Comparison of ENCODE assay signal across 8 mouse cellular contexts in the genomic region with DNA sequence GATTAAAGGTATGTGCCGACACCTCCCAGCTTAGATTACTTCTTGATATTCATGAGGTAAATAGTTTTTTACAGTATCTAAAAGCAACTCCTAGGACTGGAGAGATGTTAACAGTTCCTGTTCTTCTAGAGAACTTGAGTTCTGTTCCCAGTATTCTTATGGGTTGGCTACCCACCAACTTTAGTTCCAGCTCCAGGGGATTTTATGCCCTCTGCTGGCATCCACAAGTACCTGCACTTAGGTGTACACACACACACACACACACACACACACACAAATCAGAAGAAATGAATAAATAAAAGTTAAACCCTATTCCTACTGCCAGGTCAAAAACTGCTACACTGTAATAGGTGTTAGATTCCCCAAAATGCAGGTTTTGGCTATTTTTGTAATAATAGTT. TPM values are rescaled to one million over a fixed set of nuclear protein-coding genes. Genes with fewer than 3 reads are reported as not detected.
A peak's percentile ranks its signal among the peaks of the same experiment; 100 is the strongest.
DNase-seq lines count a peak whose midpoint lies in the region; ATAC-seq lines count a peak whose summit lies in the region.

No protein-coding gene starts in this region.

- peaks cover 3% of the 10 kb centered on the region for H3K27me3 ChIP-seq in erythroblast, embryonic 14.5 days (ENCODE audit: control insufficient read depth)
- H3K27me3 ChIP-seq in forebrain, embryonic 16.5 days (replicated peaks; ENCODE audit: control insufficient read depth, insufficient read depth, low read length): 0 out of 2 replicates have a peak, but pooled peaks cover 2% of the 10 kb centered on the region

- H3K79me2 ChIP-seq in macrophage (ENCODE audit: inconsistent target): peaks cover 33% of the 10 kb centered on the region

- peaks cover 33% of the 10 kb centered on the region for H3K4me1 ChIP-seq in erythroblast, embryonic 14.5 days (ENCODE audit: control insufficient read depth)
- peaks cover 19% of the 10 kb centered on the region for H3K4me1 ChIP-seq in forebrain, embryonic 16.5 days (replicated peaks; ENCODE audit: control insufficient read depth, insufficient read depth, low read length)

- H3K27ac ChIP-seq in forebrain, embryonic 16.5 days (ENCODE audit: low read length): no peak overlapping the region
- H3K27ac ChIP-seq in macrophage: peak overlapping the region; percentile 74; the same call in 1 of the 2 replicates

- H3K4me3 ChIP-seq in erythroblast, embryonic 14.5 days (replicated peaks): peak overlapping the region; percentile 85
- H3K4me3 ChIP-seq in forebrain, embryonic 16.5 days (replicated peaks; ENCODE audit: low read length): no peak overlapping the region; the same call in 1 of the 2 replicates
- peak overlapping the region; percentile 40; the same call in 1 of the 2 replicates for H3K4me3 ChIP-seq in macrophage (ENCODE audit: inconsistent target)

- peaks cover 4% of the 10 kb centered on the region; the same call in 1 of the 2 replicates for H3K9me3 ChIP-seq in erythroblast, embryonic 14.5 days (ENCODE audit: control insufficient read depth, low read length)
- H3K9me3 ChIP-seq in forebrain, embryonic 16.5 days (ENCODE audit: control insufficient read depth, low read length): no peaks in the 10 kb centered on the region

- H3K4me2 ChIP-seq in forebrain, embryonic 16.5 days (ENCODE audit: low read length): peak overlapping the region; percentile 72

- no peak for ATAC-seq in erythroblast, adult 5-6 weeks (replicated peaks; ENCODE audit: low FRiP score, poor library complexity, severe bottlenecking)
- no peak for ATAC-seq in forebrain, embryonic 16.5 days
- ATAC-seq in megakaryocyte progenitor cell, adult 5-6 weeks (replicated peaks; ENCODE audit: poor library complexity): no peak

- DNase-seq in CD4-positive helper T cell, adult 2 months (ENCODE audit: low read depth, low spot score): peak; percentile 19
- no peak for DNase-seq in ovary, postnatal 10 days (ENCODE audit: low spot score)
- no peak for DNase-seq in adrenal gland, adult 2 months

- no peak overlapping the region for H3K9ac ChIP-seq in forebrain, embryonic 16.5 days (replicated peaks; ENCODE audit: low read depth, low read length)

- H3K36me3 ChIP-seq in erythroblast, embryonic 14.5 days (ENCODE audit: control insufficient read depth): peaks cover 18% of the 10 kb centered on the region
- H3K36me3 ChIP-seq in forebrain, embryonic 16.5 days (ENCODE audit: control insufficient read depth, insufficient read depth): no peaks in the 10 kb centered on the region
- no peaks in the 10 kb centered on the region for H3K36me3 ChIP-seq in macrophage (ENCODE audit: inconsistent target)

- 88% methylated on average over 1 of the region's 1 CpGs for WGBS in forebrain, embryonic 16.5 days
- WGBS in macrophage (ENCODE audit: missing documents): 89% methylated on average over 1 of the region's 1 CpGs

RNA-seq across cellular contexts. Expression of a gene that starts 1.5 kb away (rescaled TPM):
- polyA plus RNA-seq in erythroblast, embryonic 14.5 days (2012): 0.53 and 0.59 TPM in 2 replicates
- total RNA-seq in erythroblast, adult 5-6 weeks (2015; ENCODE audit: low replicate concordance): 7.1 and 10.6 TPM in 2 replicates
- total RNA-seq in erythroblast, adult 5-6 weeks (2017; ENCODE audit: low replicate concordance): 12.7 and 14.8 TPM in 2 replicates
- 4.1 and 4.3 TPM in 2 replicates for polyA plus RNA-seq in forebrain, embryonic 16.5 days (2015; fragmentation: Nextera tagmentation; extraction: Ambion mirVana)
- 10 to 100 TPM; 11.5 to 33.6 (median 23.9) TPM for total RNA-seq in macrophage (2018; cell fraction: chromatin; rRNA removed)
- 10 to 100 TPM; 24.6 to 46.9 (median 36.0) TPM for total RNA-seq in macrophage (2018; cell fraction: cytosol; rRNA removed)
- total RNA-seq in macrophage (2018; cell fraction: nucleus; rRNA removed): 10 to 100 TPM; 16.3 to 53.2 (median 36.8) TPM
- polyA plus RNA-seq in macrophage (2018): 27.8 to 35.2 TPM (median 29.0 TPM) in 3 replicates
- 35.3 and 40.5 TPM in 2 replicates for total RNA-seq in megakaryocyte progenitor cell, adult 5-6 weeks (2015)
- total RNA-seq in megakaryocyte progenitor cell, adult 5-6 weeks (2017): 42.1 and 50.8 TPM in 2 replicates
- total RNA-seq in adrenal gland, adult 2 months (2021): 10 to 100 TPM; 80.8 to 86.7 TPM
- polyA plus RNA-seq in adrenal gland, adult 2 months (2012; rRNA removed): 9.6 and 14.0 TPM in 2 replicates

RNA-seq across cellular contexts. Expression of a gene that starts 52.1 kb away (rescaled TPM):
- polyA plus RNA-seq in erythroblast, embryonic 14.5 days (2012): 0.16 and 0.23 TPM in 2 replicates
- 8.5 and 8.8 TPM in 2 replicates for total RNA-seq in erythroblast, adult 5-6 weeks (2015; ENCODE audit: low replicate concordance)
- total RNA-seq in erythroblast, adult 5-6 weeks (2017; ENCODE audit: low replicate concordance): 2.4 and 3.9 TPM in 2 replicates
- 20.2 and 20.3 TPM in 2 replicates for polyA plus RNA-seq in forebrain, embryonic 16.5 days (2015; fragmentation: Nextera tagmentation; extraction: Ambion mirVana)
- 100 to 1,000 TPM in 7 of 26 experiments, 10 to 100 TPM in 19; 52.9 to 143 (median 76.6) TPM for total RNA-seq in macrophage (2018; cell fraction: chromatin; rRNA removed)
- total RNA-seq in macrophage (2018; cell fraction: cytosol; rRNA removed): 10 to 100 TPM; 36.3 to 59.5 (median 42.6) TPM
- total RNA-seq in macrophage (2018; cell fraction: nucleus; rRNA removed): 100 to 1,000 TPM in 4 of 26 experiments, 10 to 100 TPM in 22; 47.0 to 118 (median 66.9) TPM
- 29.2 to 49.7 TPM (median 30.6 TPM) in 3 replicates for polyA plus RNA-seq in macrophage (2018)
- total RNA-seq in megakaryocyte progenitor cell, adult 5-6 weeks (2015): 40.1 and 41.7 TPM in 2 replicates
- total RNA-seq in megakaryocyte progenitor cell, adult 5-6 weeks (2017): 11.6 and 12.0 TPM in 2 replicates
- total RNA-seq in adrenal gland, adult 2 months (2021): 10 to 100 TPM; 24.2 to 35.3 TPM
- polyA plus RNA-seq in adrenal gland, adult 2 months (2012; rRNA removed): 13.5 and 15.7 TPM in 2 replicates

Comparison
In these comparisons a context has a peak if more than half of its experiments do, and no peak if none do; other contexts are left out.
1. RNA of a gene that starts 52.1 kb away (polyA plus RNA-seq): 29.2 to 49.7 TPM in macrophage, 20.2 to 20.3 TPM in forebrain, embryonic 16.5 days and 13.5 to 15.7 TPM in adrenal gland, adult 2 months; 0.16 to 0.23 TPM in erythroblast, embryonic 14.5 days; every median in the first group is over 10 times any median in the second.